Mouse (Mus musculus) liver, embryonic 14.5 days (tissue): ENCODE results near the gene Slc34a3.
"Not testable (repeated sequence)": the region's sequence is repeated elsewhere in the genome, so short reads cannot be mapped to it uniquely, and the experiment has no call there.

ENCODE experiments used
- CTCF ChIP-seq: IDR thresholded peaks from 2 replicates; pipeline ENCODE4 v1.5.1; 2016; ENCODE audit warnings: antibody characterized with exemption, low read depth, control low read depth
- EP300 ChIP-seq: IDR thresholded peaks from 2 replicates; pipeline ENCODE4 v1.6.1; 2016; ENCODE audit warnings: antibody characterized with exemption, low read depth

DNA sequence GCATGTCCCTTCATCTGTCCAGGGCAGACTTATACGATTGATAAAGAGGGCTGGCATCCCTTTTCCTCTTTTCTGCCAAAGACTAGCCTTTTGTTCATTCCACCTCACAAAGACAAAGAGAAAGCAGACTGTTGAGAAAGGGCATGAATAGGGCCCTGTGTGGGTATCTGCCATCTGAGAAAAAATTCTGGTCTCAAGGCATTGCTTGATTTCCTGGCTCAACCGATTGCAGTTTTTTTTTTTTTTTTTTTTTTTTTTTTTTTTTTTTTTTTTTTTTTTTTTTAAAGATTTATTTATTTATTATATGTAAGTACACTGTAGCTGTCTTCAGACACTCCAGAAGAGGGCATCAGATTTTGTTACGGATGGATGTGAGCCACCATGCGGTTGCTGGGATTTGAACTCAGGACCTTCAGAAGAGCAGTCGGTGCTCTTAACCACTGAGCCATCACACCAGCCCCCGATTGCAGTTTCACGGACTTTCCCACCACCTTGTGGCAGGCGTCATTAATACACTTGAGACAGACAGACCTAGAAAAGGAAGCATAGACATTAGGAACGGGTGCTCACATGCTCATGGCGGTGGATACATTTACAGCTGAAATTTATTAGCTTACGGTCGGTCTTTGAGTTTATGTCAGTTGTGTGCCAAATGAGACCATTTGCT is 22.4 kb upstream of the Slc34a3 start:
- peak; percentile 58 for TF ChIP-seq CTCF
- TF ChIP-seq EP300: not testable (repeated sequence)
